Mouse (Mus musculus) bone marrow, adult 2 months (tissue): ENCODE measurements around the gene Cmtm8.

ENCODE experiments used
- CTCF ChIP-seq: fragments of 200-500 bp; IDR thresholded peaks from 2 replicates; pipeline ENCODE4 v1.5.1; 2011; ENCODE audit warnings: low read length, control low read depth; ENCODE audit not compliant: control insufficient read depth, insufficient read depth
- POLR2A ChIP-seq: fragments of 200-500 bp; IDR thresholded peaks from 2 replicates; pipeline ENCODE4 v1.6.1; 2011; ENCODE audit warnings: low read depth, mild to moderate bottlenecking, control low read depth, low read length, borderline replicate concordance; ENCODE audit not compliant: control insufficient read depth

- TF ChIP-seq CTCF = no peak
- no peak for TF ChIP-seq POLR2A
Measured at GRCm38 (mm10) chr9:114770224-114770623, 73.7 kb downstream of the Cmtm8 start.
